Mouse (Mus musculus) hindbrain, postnatal 0 days (tissue): ENCODE measurements around the gene Ddr1. TPM values are rescaled to one million over a fixed set of nuclear protein-coding genes. Genes with fewer than 3 reads are reported as not detected.

ENCODE experiments used
- ATAC-seq: fragments of 200-750 bp; cut with Nextera tagmentation; 2 replicates; pipeline ENCODE4 v1.8.0; 2017; ENCODE audit warnings: mild to moderate bottlenecking, moderate TSS enrichment, moderate library complexity
- DNase-seq: peaks from one replicate; pipeline ENCODE4 v3.0.0-alpha.2; 2015; ENCODE audit warnings: low spot score
- H3K27ac ChIP-seq: fragments of 300-500 bp; sonication (generic); 2 replicates; pipeline ENCODE4 v1.5.1; 2014; ENCODE audit warnings: mild to moderate bottlenecking
- H3K27me3 ChIP-seq: fragments of 300-500 bp; sonication (generic); 2 replicates; pipeline ENCODE4 v1.6.1; 2014; ENCODE audit warnings: low read length, mixed read lengths; ENCODE audit not compliant: insufficient read depth
- H3K36me3 ChIP-seq: fragments of 300-500 bp; sonication (generic); 2 replicates; pipeline ENCODE4 v1.6.1; 2014; ENCODE audit warnings: low read length, mixed read lengths; ENCODE audit not compliant: insufficient read depth
- H3K4me1 ChIP-seq: fragments of 300-500 bp; sonication (generic); 2 replicates; pipeline ENCODE4 v1.6.1; 2014; ENCODE audit warnings: antibody characterized with exemption, low read length, mixed read lengths; ENCODE audit not compliant: insufficient read depth
- H3K4me2 ChIP-seq: fragments of 300-500 bp; sonication (generic); 2 replicates; pipeline ENCODE4 v1.6.1; 2014; ENCODE audit warnings: low read depth, mild to moderate bottlenecking, low read length, moderate library complexity, mixed read lengths
- H3K4me3 ChIP-seq: fragments of 300-500 bp; sonication (generic); 2 replicates; pipeline ENCODE4 v1.5.1; 2014; ENCODE audit warnings: low read length
- H3K9ac ChIP-seq: fragments of 300-500 bp; sonication (generic); replicated peaks from 2 replicates; pipeline ENCODE4 v1.6.1; 2014; ENCODE audit warnings: mild to moderate bottlenecking, low read length, moderate library complexity, mixed read lengths
- H3K9me3 ChIP-seq: fragments of 300-500 bp; sonication (generic); 2 replicates; pipeline ENCODE4 v1.6.1; 2016; ENCODE audit warnings: low read length, mixed read lengths
- CTCF ChIP-seq: IDR thresholded peaks from 2 replicates; pipeline ENCODE4 v1.5.1; 2016; ENCODE audit warnings: antibody characterized with exemption, control low read depth, low read depth
- WGBS: fragments of 180-500 bp; shearing (Covaris S2); extraction: QIAGEN DNeasy Blood & Tissue Kit; methylation state at CpG from one replicate; pipeline ENCODE4 v1.1.7; 2014; 5-methylcytosine and 5-hydroxymethylcytosine counted together
- polyA plus RNA-seq: library from polyadenylated mRNA; unstranded; fragments of >200 nt; fragmentation: Nextera tagmentation; extraction: Ambion mirVana; gene quantifications from 2 replicates; pipeline ENCODE4 v1.2.1, GENCODE M21; 2015
- total RNA-seq: library from RNA; depleted of rRNA; stranded (reverse); fragments of >200 nt; gene quantifications from 2 replicates; pipeline ENCODE4 v1.2.3, GENCODE M21; 2014; rRNA removed

Ddr1 gene
- total and polyA plus RNA-seq, 2 experiments from 2014 or later: 63.3 to 139 TPM

DNA sequence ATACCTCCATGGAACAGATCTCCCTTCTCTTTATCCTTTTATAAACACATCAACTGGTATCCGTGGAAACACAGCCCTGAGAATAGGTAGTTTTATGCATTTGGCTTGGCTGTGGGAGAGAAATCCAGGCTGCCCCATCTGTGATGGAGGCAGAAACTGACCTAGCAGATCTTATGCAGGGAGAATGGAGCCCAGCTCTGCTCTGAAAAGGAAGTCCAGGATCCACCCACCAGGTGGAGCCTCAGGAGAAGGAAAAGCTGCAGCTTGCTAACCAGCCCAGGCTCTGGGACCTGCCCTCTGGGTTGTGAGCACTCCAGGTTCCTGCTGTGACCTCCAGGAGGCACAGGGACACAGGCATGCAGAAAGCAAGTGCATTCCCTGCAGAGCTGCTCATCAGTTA, 70.4 kb downstream of the Ddr1 start:
- DNase-seq (peak; percentile 61), ATAC-seq (peak; percentile 50; the same call in 1 of the 2 replicates)
- 0 out of 2 replicates have a peak, but pooled peaks cover 3% of the 10 kb centered on the region for H3K4me1 ChIP-seq
- peak; percentile 68 for TF ChIP-seq CTCF
- H3K36me3 ChIP-seq: no peaks in the 10 kb centered on the region
- no peak overlapping the region for H3K4me3 ChIP-seq
- H3K4me2 ChIP-seq: no peak overlapping the region
- H3K9ac ChIP-seq: no peak overlapping the region
- no peaks in the 10 kb centered on the region for H3K9me3 ChIP-seq
- H3K27ac ChIP-seq: peak overlapping the region; percentile 45; the same call in 1 of the 2 replicates
- H3K27me3 ChIP-seq: no peaks in the 10 kb centered on the region
- 12% methylated on average over 1 of the region's 1 CpGs for WGBS

Other genes starting within 250 kb of the Ddr1 start
- gene H2-Q10, start 234.5 kb downstream of the Ddr1 start, total RNA-seq: 0.07 TPM in 1 of 2 replicates, not detected in the other
- 0.21 and 0.30 TPM in 2 replicates for gene H2-Q10, start 234.5 kb downstream of the Ddr1 start, polyA plus RNA-seq
- not detected in 2 replicates for gene Pou5f1, start 198.6 kb downstream of the Ddr1 start, total RNA-seq
- gene Pou5f1, start 198.6 kb downstream of the Ddr1 start, polyA plus RNA-seq: not detected in 2 replicates
- gene Tcf19, start 187.8 kb downstream of the Ddr1 start, total RNA-seq: 23.2 and 30.9 TPM in 2 replicates
- gene Tcf19, start 187.8 kb downstream of the Ddr1 start, polyA plus RNA-seq: 16.6 and 18.2 TPM in 2 replicates
- 4.9 and 5.5 TPM in 2 replicates for gene Cchcr1, start 187.5 kb downstream of the Ddr1 start, total RNA-seq
- 4.5 and 4.8 TPM in 2 replicates for gene Cchcr1, start 187.5 kb downstream of the Ddr1 start, polyA plus RNA-seq
- gene Psors1c2, start 171.4 kb downstream of the Ddr1 start, total RNA-seq: 0.58 TPM in 1 of 2 replicates, not detected in the other
- 0.50 and 0.59 TPM in 2 replicates for gene Psors1c2, start 171.4 kb downstream of the Ddr1 start, polyA plus RNA-seq
- 0.36 TPM in 1 of 2 replicates, not detected in the other for gene Cdsn, start 152.5 kb downstream of the Ddr1 start, total RNA-seq
- 0.25 and 0.29 TPM in 2 replicates for gene Cdsn, start 152.5 kb downstream of the Ddr1 start, polyA plus RNA-seq
- gene 2300002M23Rik, start 137.2 kb downstream of the Ddr1 start, total RNA-seq: not detected in 2 replicates
- 0.11 and 0.28 TPM in 2 replicates for gene 2300002M23Rik, start 137.2 kb downstream of the Ddr1 start, polyA plus RNA-seq
- gene Sfta2, start 103.1 kb downstream of the Ddr1 start, total RNA-seq: not detected in 2 replicates
- not detected in 2 replicates for gene Sfta2, start 103.1 kb downstream of the Ddr1 start, polyA plus RNA-seq
- not detected in 2 replicates for gene Gm9573, start 78.0 kb downstream of the Ddr1 start, total RNA-seq
- not detected in 2 replicates for gene Gm9573, start 78.0 kb downstream of the Ddr1 start, polyA plus RNA-seq
- gene Mucl3, start 60.9 kb downstream of the Ddr1 start, total RNA-seq: 0.61 TPM in 1 of 2 replicates, not detected in the other
- gene Mucl3, start 60.9 kb downstream of the Ddr1 start, polyA plus RNA-seq: 0.10 TPM in 1 of 2 replicates, not detected in the other
- gene Vars2, start 37.0 kb downstream of the Ddr1 start, total RNA-seq: 37.3 and 46.8 TPM in 2 replicates
- gene Vars2, start 37.0 kb downstream of the Ddr1 start, polyA plus RNA-seq: 12.6 and 14.8 TPM in 2 replicates
- gene Gtf2h4, start 30.9 kb downstream of the Ddr1 start, total RNA-seq: 26.1 and 27.2 TPM in 2 replicates
- 18.6 and 21.3 TPM in 2 replicates for gene Gtf2h4, start 30.9 kb downstream of the Ddr1 start, polyA plus RNA-seq
- 13.7 and 19.4 TPM in 2 replicates for gene Ier3, start 117.1 kb upstream of the Ddr1 start, total RNA-seq
- 18.3 and 19.4 TPM in 2 replicates for gene Ier3, start 117.1 kb upstream of the Ddr1 start, polyA plus RNA-seq
- gene Flot1, start 118.6 kb upstream of the Ddr1 start, total RNA-seq: 94.1 and 142 TPM in 2 replicates
- 162 TPM in 2 replicates for gene Flot1, start 118.6 kb upstream of the Ddr1 start, polyA plus RNA-seq
- 3,311 and 3,326 TPM in 2 replicates for gene Tubb5, start 133.7 kb upstream of the Ddr1 start, total RNA-seq
- 1,502 and 1,606 TPM in 2 replicates for gene Tubb5, start 133.7 kb upstream of the Ddr1 start, polyA plus RNA-seq
- 14.7 and 26.7 TPM in 2 replicates for gene Mdc1, start 136.9 kb upstream of the Ddr1 start, total RNA-seq
- 3.9 and 4.1 TPM in 2 replicates for gene Mdc1, start 136.9 kb upstream of the Ddr1 start, polyA plus RNA-seq
- 14.7 and 27.2 TPM in 2 replicates for gene Nrm, start 156.7 kb upstream of the Ddr1 start, total RNA-seq
- 24.6 and 25.7 TPM in 2 replicates for gene Nrm, start 156.7 kb upstream of the Ddr1 start, polyA plus RNA-seq
- gene Ppp1r18, start 161.0 kb upstream of the Ddr1 start, total RNA-seq: 32.0 and 34.3 TPM in 2 replicates
- gene Ppp1r18, start 161.0 kb upstream of the Ddr1 start, polyA plus RNA-seq: 18.4 and 19.3 TPM in 2 replicates
- gene Dhx16, start 175.2 kb upstream of the Ddr1 start, total RNA-seq: 31.3 and 33.2 TPM in 2 replicates
- 22.9 and 23.1 TPM in 2 replicates for gene Dhx16, start 175.2 kb upstream of the Ddr1 start, polyA plus RNA-seq
- 39.8 and 49.2 TPM in 2 replicates for gene 2310061I04Rik, start 192.8 kb upstream of the Ddr1 start, total RNA-seq
- gene 2310061I04Rik, start 192.8 kb upstream of the Ddr1 start, polyA plus RNA-seq: 69.0 and 74.3 TPM in 2 replicates
- gene Atat1, start 205.5 kb upstream of the Ddr1 start, total RNA-seq: 163 and 169 TPM in 2 replicates
- 222 and 225 TPM in 2 replicates for gene Atat1, start 205.5 kb upstream of the Ddr1 start, polyA plus RNA-seq
- 42.9 and 45.9 TPM in 2 replicates for gene Mrps18b, start 211.8 kb upstream of the Ddr1 start, total RNA-seq
- gene Mrps18b, start 211.8 kb upstream of the Ddr1 start, polyA plus RNA-seq: 66.6 and 72.2 TPM in 2 replicates
- gene Ppp1r10, start 211.8 kb upstream of the Ddr1 start, total RNA-seq: 37.5 and 44.0 TPM in 2 replicates
- gene Ppp1r10, start 211.8 kb upstream of the Ddr1 start, polyA plus RNA-seq: 20.3 and 22.5 TPM in 2 replicates